Mouse (Mus musculus) liver, embryonic 12.5 days (tissue): ENCODE results near the gene Msi2. TPM values are rescaled to one million over a fixed set of nuclear protein-coding genes. Genes with fewer than 3 reads are reported as not detected.

Experiments
- ATAC-seq: fragments of 200-750 bp; cut with Nextera tagmentation; 2 replicates; pipeline ENCODE4 v1.8.0; 2017; ENCODE audit warnings: moderate number of reproducible peaks, mild to moderate bottlenecking, moderate library complexity
- H3K27ac ChIP-seq: fragments of 300-500 bp; sonication (generic); 2 replicates; pipeline ENCODE4 v1.5.1; 2016; ENCODE audit warnings: mild to moderate bottlenecking
- H3K27me3 ChIP-seq: fragments of 300-500 bp; sonication (generic); replicated peaks from 2 replicates; pipeline ENCODE4 v1.6.1; 2016; ENCODE audit warnings: mild to moderate bottlenecking, moderate library complexity
- H3K36me3 ChIP-seq: fragments of 300-500 bp; sonication (generic); 2 replicates; pipeline ENCODE4 v1.6.1; 2016; ENCODE audit warnings: mild to moderate bottlenecking, moderate library complexity
- H3K4me1 ChIP-seq: fragments of 300-500 bp; sonication (generic); 2 replicates; pipeline ENCODE4 v1.6.1; 2016
- H3K4me2 ChIP-seq: fragments of 300-500 bp; sonication (generic); 2 replicates; pipeline ENCODE4 v1.6.1; 2016; ENCODE audit warnings: mild to moderate bottlenecking, moderate library complexity
- H3K4me3 ChIP-seq: fragments of 300-500 bp; sonication (generic); 2 replicates; pipeline ENCODE4 v1.5.1; 2016; ENCODE audit warnings: mild to moderate bottlenecking, moderate library complexity
- H3K9ac ChIP-seq: fragments of 300-500 bp; sonication (generic); 2 replicates; pipeline ENCODE4 v1.6.1; 2016; ENCODE audit warnings: mild to moderate bottlenecking, moderate library complexity
- H3K9me3 ChIP-seq: fragments of 300-500 bp; sonication (generic); replicated peaks from 2 replicates; pipeline ENCODE4 v1.6.1; 2016; ENCODE audit warnings: mild to moderate bottlenecking, moderate library complexity
- WGBS: fragments of 180-500 bp; shearing (Covaris S2); methylation state at CpG from one replicate; pipeline ENCODE4 v1.1.7; 2016; ENCODE audit not compliant: insufficient replicate concordance; 5-methylcytosine and 5-hydroxymethylcytosine counted together
- polyA plus RNA-seq: library from polyadenylated mRNA; unstranded; fragments of >200 nt; fragmentation: Nextera tagmentation; extraction: Ambion mirVana; gene quantifications from 2 replicates; pipeline ENCODE4 v1.2.1, GENCODE M21; 2016

Gene Msi2
- polyA plus RNA-seq, 1 experiment from 2014 or later = 5.2 TPM

- WGBS = 21% methylated on average over 12 of the region's 12 CpGs
- H3K9ac ChIP-seq = no peak overlapping the region
- H3K4me3 ChIP-seq = no peak overlapping the region
- peak; percentile 39 for ATAC-seq
- H3K4me1 ChIP-seq = peaks cover 97% of the 10 kb centered on the region
- H3K36me3 ChIP-seq = peaks cover 19% of the 10 kb centered on the region
- H3K27me3 ChIP-seq = no peaks in the 10 kb centered on the region
- H3K4me2 ChIP-seq = peak overlapping the region; percentile 35
- no peaks in the 10 kb centered on the region for H3K9me3 ChIP-seq
- no peak overlapping the region for H3K27ac ChIP-seq
These were observed 113.2 kb downstream of the Msi2 start for GRCm38 (mm10) chr11:88605098-88605525.

GRCm38 (mm10) chr11:88604635-88605034, 113.7 kb downstream of the Msi2 start:
- no peak overlapping the region for H3K27ac ChIP-seq
- H3K27me3 ChIP-seq = no peaks in the 10 kb centered on the region
- 50% methylated on average over 2 of the region's 2 CpGs for WGBS
- no peak overlapping the region for H3K4me3 ChIP-seq
- ATAC-seq = no peak
- peak overlapping the region; percentile 35 for H3K4me2 ChIP-seq
- peaks cover 19% of the 10 kb centered on the region for H3K36me3 ChIP-seq
- peaks cover 97% of the 10 kb centered on the region for H3K4me1 ChIP-seq
- H3K9ac ChIP-seq = no peak overlapping the region
- H3K9me3 ChIP-seq = no peaks in the 10 kb centered on the region

DNA sequence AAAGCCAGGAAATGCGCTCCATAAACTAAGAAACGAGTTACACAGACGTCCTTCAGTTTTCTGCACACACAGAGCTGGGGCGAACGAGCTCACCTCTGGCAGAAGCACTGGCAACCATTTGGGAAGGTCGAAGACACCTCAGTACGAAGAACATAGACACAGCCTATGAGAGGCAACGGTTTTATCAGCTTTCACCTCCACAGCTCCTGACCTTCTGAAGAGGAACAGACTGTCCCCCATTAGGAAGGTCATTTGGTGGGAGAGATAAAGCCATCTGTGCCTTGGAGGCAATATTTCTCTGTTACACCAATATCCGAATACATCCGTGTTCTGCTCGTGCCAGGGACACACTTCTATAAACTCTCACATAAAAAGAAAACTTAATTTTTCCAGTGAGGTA, 114.9 kb downstream of the Msi2 start:
- H3K9ac ChIP-seq = no peak overlapping the region
- no peak overlapping the region for H3K4me2 ChIP-seq
- 51% methylated on average over 11 of the region's 11 CpGs for WGBS
- no peaks in the 10 kb centered on the region for H3K9me3 ChIP-seq
- no peaks in the 10 kb centered on the region for H3K27me3 ChIP-seq
- no peak for ATAC-seq
- no peak overlapping the region for H3K27ac ChIP-seq
- H3K36me3 ChIP-seq = peaks cover 19% of the 10 kb centered on the region
- H3K4me3 ChIP-seq = no peak overlapping the region
- peaks cover 97% of the 10 kb centered on the region for H3K4me1 ChIP-seq

DNA sequence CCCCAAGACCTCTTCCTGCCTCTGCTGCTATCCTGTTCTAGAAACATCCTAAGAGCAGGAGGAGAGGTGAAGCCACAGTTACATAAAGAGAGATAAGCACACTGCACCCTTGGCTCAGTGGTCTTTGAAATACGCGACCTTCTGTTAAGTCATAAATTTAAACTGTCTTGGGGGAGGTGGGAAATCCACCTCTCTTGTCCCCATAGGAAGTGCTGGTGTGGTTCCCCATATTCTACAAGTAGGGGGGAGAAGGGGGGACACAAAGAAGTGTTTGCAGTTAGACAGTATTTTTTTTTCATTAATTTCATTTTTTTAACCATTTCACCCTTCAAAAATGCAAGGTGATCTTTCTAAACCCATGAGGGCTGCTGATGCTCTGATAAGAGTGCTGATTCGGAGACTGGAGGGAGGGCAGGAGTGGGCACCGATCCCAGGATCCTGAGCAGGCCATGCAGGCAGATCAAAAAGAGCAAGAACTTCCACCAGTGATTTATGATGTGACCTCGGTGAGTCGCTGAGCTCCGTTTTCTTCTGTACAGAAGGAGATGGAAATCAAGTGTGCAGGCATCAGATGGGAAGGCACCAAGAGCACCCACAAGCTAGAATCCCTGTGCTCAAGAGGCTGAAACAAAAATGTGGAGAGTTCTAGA, 115.7 kb downstream of the Msi2 start:
- peaks cover 92% of the 10 kb centered on the region for H3K4me1 ChIP-seq
- peaks cover 19% of the 10 kb centered on the region for H3K36me3 ChIP-seq
- H3K9me3 ChIP-seq = no peaks in the 10 kb centered on the region
- no peak overlapping the region for H3K9ac ChIP-seq
- no peak overlapping the region for H3K27ac ChIP-seq
- ATAC-seq = no peak
- H3K27me3 ChIP-seq = no peaks in the 10 kb centered on the region
- WGBS = 58% methylated on average over 7 of the region's 7 CpGs
- H3K4me3 ChIP-seq = no peak overlapping the region
- no peak overlapping the region for H3K4me2 ChIP-seq

DNA sequence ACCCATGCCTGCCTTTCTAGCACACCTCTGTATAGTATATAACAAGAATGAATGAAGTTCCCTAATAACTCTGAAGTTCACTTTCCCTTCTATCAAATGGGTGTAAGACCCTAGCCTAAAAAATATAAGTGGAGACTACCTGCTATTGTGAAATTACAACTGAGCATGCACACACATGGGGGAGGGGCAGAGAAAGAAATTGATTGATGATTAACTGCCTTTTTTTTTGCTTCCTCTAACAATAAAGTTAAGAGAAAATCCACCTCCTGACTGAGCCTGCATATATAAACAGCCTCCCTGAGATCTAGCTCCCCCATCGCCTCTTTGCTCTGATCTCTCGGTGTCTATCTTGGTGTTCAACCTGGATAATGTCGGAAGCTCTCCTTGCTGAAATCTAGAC, 118.1 kb downstream of the Msi2 start:
- ATAC-seq = no peak
- H3K9me3 ChIP-seq = no peaks in the 10 kb centered on the region
- no peak overlapping the region for H3K4me2 ChIP-seq
- H3K9ac ChIP-seq = no peak overlapping the region
- H3K27me3 ChIP-seq = no peaks in the 10 kb centered on the region
- peaks cover 19% of the 10 kb centered on the region for H3K36me3 ChIP-seq
- WGBS = 84% methylated on average over 3 of the region's 3 CpGs
- H3K27ac ChIP-seq = no peak overlapping the region; the same call in 1 of the 2 replicates
- peaks cover 68% of the 10 kb centered on the region for H3K4me1 ChIP-seq
- no peak overlapping the region for H3K4me3 ChIP-seq

- peaks cover 61% of the 10 kb centered on the region for H3K4me1 ChIP-seq
- H3K9ac ChIP-seq = no peak overlapping the region
- no peaks in the 10 kb centered on the region for H3K27me3 ChIP-seq
- H3K4me2 ChIP-seq = peak overlapping the region; percentile 17
- H3K9me3 ChIP-seq = no peaks in the 10 kb centered on the region
- H3K36me3 ChIP-seq = peaks cover 19% of the 10 kb centered on the region
- no peak overlapping the region for H3K27ac ChIP-seq
- ATAC-seq = peak; percentile 25; the same call in 1 of the 2 replicates
- WGBS = 31% methylated on average over 17 of the region's 17 CpGs
- H3K4me3 ChIP-seq = no peak overlapping the region
These were observed 118.8 kb downstream of the Msi2 start for GRCm38 (mm10) chr11:88599332-88600130.

- H3K4me2 ChIP-seq = no peak overlapping the region
- peaks cover 54% of the 10 kb centered on the region for H3K4me1 ChIP-seq
- H3K4me3 ChIP-seq = no peak overlapping the region
- WGBS = 37% methylated on average over 3 of the region's 3 CpGs
- no peaks in the 10 kb centered on the region for H3K27me3 ChIP-seq
- ATAC-seq = no peak
- H3K9ac ChIP-seq = no peak overlapping the region
- peak overlapping the region; percentile 6 for H3K27ac ChIP-seq
- H3K36me3 ChIP-seq = peaks cover 16% of the 10 kb centered on the region
- H3K9me3 ChIP-seq = no peaks in the 10 kb centered on the region
These were observed 119.5 kb downstream of the Msi2 start for GRCm38 (mm10) chr11:88598848-88599175.

GRCm38 (mm10) chr11:88598150-88598847, 120.0 kb downstream of the Msi2 start:
- no peaks in the 10 kb centered on the region for H3K9me3 ChIP-seq
- H3K36me3 ChIP-seq = peaks cover 12% of the 10 kb centered on the region
- H3K4me3 ChIP-seq = no peak overlapping the region
- WGBS = 46% methylated on average over 11 of the region's 11 CpGs
- H3K9ac ChIP-seq = no peak overlapping the region
- H3K27me3 ChIP-seq = no peaks in the 10 kb centered on the region
- H3K4me1 ChIP-seq = peaks cover 49% of the 10 kb centered on the region
- H3K27ac ChIP-seq = peak overlapping the region; percentile 6
- H3K4me2 ChIP-seq = no peak overlapping the region
- no peak for ATAC-seq

- WGBS = 68% methylated on average over 4 of the region's 4 CpGs
- no peak overlapping the region for H3K4me2 ChIP-seq
- peaks cover 25% of the 10 kb centered on the region for H3K4me1 ChIP-seq
- H3K36me3 ChIP-seq = no peaks in the 10 kb centered on the region
- H3K27me3 ChIP-seq = no peaks in the 10 kb centered on the region
- H3K9me3 ChIP-seq = no peaks in the 10 kb centered on the region
- no peak for ATAC-seq
- H3K9ac ChIP-seq = no peak overlapping the region
- no peak overlapping the region for H3K27ac ChIP-seq
- H3K4me3 ChIP-seq = no peak overlapping the region
These were observed 122.7 kb downstream of the Msi2 start for GRCm38 (mm10) chr11:88595616-88596015.

GRCm38 (mm10) chr11:88594804-88595611, 123.3 kb downstream of the Msi2 start:
- no peak overlapping the region for H3K4me2 ChIP-seq
- H3K4me3 ChIP-seq = no peak overlapping the region
- peaks cover 19% of the 10 kb centered on the region for H3K4me1 ChIP-seq
- ATAC-seq = no peak
- H3K36me3 ChIP-seq = peaks cover under 1% of the 10 kb centered on the region; the same call in 1 of the 2 replicates
- H3K9ac ChIP-seq = no peak overlapping the region
- H3K27me3 ChIP-seq = no peaks in the 10 kb centered on the region
- no peak overlapping the region for H3K27ac ChIP-seq
- no peaks in the 10 kb centered on the region for H3K9me3 ChIP-seq
- 73% methylated on average over 13 of the region's 13 CpGs for WGBS

GRCm38 (mm10) chr11:88594010-88594409, 124.3 kb downstream of the Msi2 start:
- no peaks in the 10 kb centered on the region for H3K27me3 ChIP-seq
- H3K27ac ChIP-seq = no peak overlapping the region
- H3K4me1 ChIP-seq = peaks cover 9% of the 10 kb centered on the region
- WGBS = 55% methylated on average over 8 of the region's 8 CpGs
- H3K9ac ChIP-seq = no peak overlapping the region
- H3K4me3 ChIP-seq = no peak overlapping the region
- H3K4me2 ChIP-seq = no peak overlapping the region
- H3K9me3 ChIP-seq = no peaks in the 10 kb centered on the region
- peaks cover 10% of the 10 kb centered on the region; the same call in 1 of the 2 replicates for H3K36me3 ChIP-seq
- no peak for ATAC-seq
